Mouse (Mus musculus) MEL (cell line): ENCODE results near the gene Grb2. TPM values are rescaled to one million over a fixed set of nuclear protein-coding genes. Genes with fewer than 3 reads are reported as not detected.

Experiments used
- DNase-seq: peaks from one replicate; pipeline ENCODE4 v3.0.0; 2011; ENCODE audit warnings: low read depth, low spot score
- H3K27ac ChIP-seq: 2 replicates; pipeline ENCODE4 v1.5.1; 2012; ENCODE audit warnings: low read depth, mild to moderate bottlenecking, control low read depth, low read length, moderate library complexity; ENCODE audit not compliant: control insufficient read depth
- H3K27me3 ChIP-seq, 2 experiments: fragments of 150-350 bp in 1 of 2; sonication (generic) in 1 of 2; 2 replicates each; pipeline ENCODE4 v1.6.1; 2012; ENCODE audit warnings: low read length in 2 of 2, mild to moderate bottlenecking in 2 of 2, improper control_type of control experiment in 1 of 2, moderate library complexity in 1 of 2; ENCODE audit not compliant: insufficient read depth in 2 of 2, control insufficient read depth in 1 of 2
- H3K36me3 ChIP-seq, 2 experiments: 2 replicates each; pipeline ENCODE4 v1.6.1; 2012 to 2014; ENCODE audit warnings: low read length in 2 of 2, improper control_type of control experiment in 1 of 2, inconsistent platforms in 1 of 2, mild to moderate bottlenecking in 1 of 2; ENCODE audit not compliant: insufficient read depth in 2 of 2, control insufficient read depth in 1 of 2
- H3K4me1 ChIP-seq, 2 experiments: fragments of 150-350 bp in 1 of 2; sonication (generic) in 1 of 2; 2 replicates each; pipeline ENCODE4 v1.6.1; 2012; ENCODE audit warnings: low read length in 2 of 2, improper control_type of control experiment in 1 of 2, mild to moderate bottlenecking in 1 of 2; ENCODE audit not compliant: insufficient read depth in 2 of 2, control insufficient read depth in 1 of 2
- H3K4me3 ChIP-seq, 2 experiments: fragments of 150-350 bp in 1 of 2; sonication (generic) in 1 of 2; 2 replicates each; pipeline ENCODE4 v1.5.1; 2012; ENCODE audit warnings: low read depth in 2 of 2, low read length in 2 of 2, mild to moderate bottlenecking in 2 of 2, moderate library complexity in 2 of 2, control low read depth in 1 of 2, improper control_type of control experiment in 1 of 2; ENCODE audit not compliant: control insufficient read depth in 1 of 2, insufficient read depth in 1 of 2
- H3K79me2 ChIP-seq: 2 replicates; pipeline ENCODE4 v1.6.1; 2012; ENCODE audit warnings: mild to moderate bottlenecking, low read length, moderate library complexity; ENCODE audit not compliant: control insufficient read depth, poor library complexity, insufficient read depth
- H3K9ac ChIP-seq: 2 replicates; pipeline ENCODE4 v1.6.1; 2012; ENCODE audit warnings: low read depth, mild to moderate bottlenecking, control low read depth, low read length, moderate library complexity; ENCODE audit not compliant: control insufficient read depth, poor library complexity, severe bottlenecking
- H3K9me3 ChIP-seq: fragments of 150-350 bp; sonication (generic); replicated peaks from 2 replicates; pipeline ENCODE4 v1.6.1; 2012; ENCODE audit warnings: mild to moderate bottlenecking, low read length, improper control_type of control experiment, moderate library complexity; ENCODE audit not compliant: insufficient read depth
- BHLHE40 ChIP-seq: IDR thresholded peaks from 2 replicates; pipeline ENCODE4 v1.6.1; 2012; ENCODE audit warnings: low read depth, mild to moderate bottlenecking, inconsistent platforms, low read length, improper control_type of control experiment, borderline replicate concordance
- CHD1 ChIP-seq: IDR thresholded peaks from 2 replicates; pipeline ENCODE4 v1.6.1; 2012; ENCODE audit warnings: low read depth, mild to moderate bottlenecking, inconsistent platforms, low read length, improper control_type of control experiment
- CHD2 ChIP-seq: IDR thresholded peaks from 2 replicates; pipeline ENCODE4 v1.6.1; 2011; ENCODE audit warnings: low read length, improper control_type of control experiment
- CTCF ChIP-seq, 3 experiments: IDR thresholded peaks in 2 of 3; conservative IDR thresholded peaks in 1 of 3; 2 replicates each; pipeline ENCODE4 v1.5.1; 2011 to 2012; ENCODE audit warnings: low read length in 3 of 3, low read depth in 2 of 3, mild to moderate bottlenecking in 2 of 3, improper control_type of control experiment in 1 of 3, inconsistent platforms in 1 of 3, mixed read lengths in 1 of 3, moderate library complexity in 1 of 3; ENCODE audit not compliant: control insufficient read depth in 1 of 3, insufficient read depth in 1 of 3, poor library complexity in 1 of 3, severe bottlenecking in 1 of 3
- E2F4 ChIP-seq: IDR thresholded peaks from 2 replicates; pipeline ENCODE4 v1.6.1; 2011; ENCODE audit warnings: low read depth, low read length, improper control_type of control experiment, borderline replicate concordance
- ELF1 ChIP-seq: IDR thresholded peaks from 2 replicates; pipeline ENCODE4 v1.6.1; 2014; ENCODE audit warnings: low read depth, mild to moderate bottlenecking, inconsistent platforms, low read length, improper control_type of control experiment, moderate library complexity
- KAT2A ChIP-seq: conservative IDR thresholded peaks from 2 replicates; pipeline ENCODE4 v1.6.1; 2012; ENCODE audit warnings: low read depth, low read length, improper control_type of control experiment, inconsistent platforms
- MAFK ChIP-seq: IDR thresholded peaks from 2 replicates; pipeline ENCODE4 v1.6.1; 2011; ENCODE audit warnings: low read depth, mild to moderate bottlenecking, low read length, improper control_type of control experiment, borderline replicate concordance
- MAX ChIP-seq: IDR thresholded peaks from 2 replicates; pipeline ENCODE4 v1.6.1; 2011; ENCODE audit warnings: low read length, improper control_type of control experiment
- MEF2A ChIP-seq: IDR thresholded peaks from 2 replicates; pipeline ENCODE4 v1.6.1; 2014; ENCODE audit warnings: low read depth, mild to moderate bottlenecking, inconsistent platforms, low read length, improper control_type of control experiment; ENCODE audit not compliant: poor library complexity, insufficient replicate concordance, severe bottlenecking; ENCODE audit errors: extremely low read depth
- MXI1 ChIP-seq: IDR thresholded peaks from 2 replicates; pipeline ENCODE4 v1.6.1; 2011; ENCODE audit warnings: mild to moderate bottlenecking, low read depth, low read length, improper control_type of control experiment
- MYB ChIP-seq: IDR thresholded peaks from 2 replicates; pipeline ENCODE4 v1.6.1; 2011; ENCODE audit warnings: mild to moderate bottlenecking, low read depth, low read length, improper control_type of control experiment
- NRF1 ChIP-seq: IDR thresholded peaks from 2 replicates; pipeline ENCODE4 v1.6.1; 2014; ENCODE audit warnings: low read depth, mild to moderate bottlenecking, inconsistent platforms, low read length, improper control_type of control experiment, moderate library complexity; ENCODE audit not compliant: poor library complexity, insufficient read depth, severe bottlenecking
- POLR2AphosphoS2 ChIP-seq: IDR thresholded peaks from 2 replicates; pipeline ENCODE4 v1.6.1; 2011; ENCODE audit warnings: low read length, improper control_type of control experiment
- POLR2AphosphoS5 ChIP-seq: IDR thresholded peaks from 2 replicates; pipeline ENCODE4 v1.6.1; 2012; ENCODE audit warnings: low read depth, borderline replicate concordance, mild to moderate bottlenecking, inconsistent platforms, low read length, moderate library complexity, mixed read lengths
- RAD21 ChIP-seq: IDR thresholded peaks from 2 replicates; pipeline ENCODE4 v1.6.1; 2011; ENCODE audit warnings: mild to moderate bottlenecking, low read depth, low read length, improper control_type of control experiment
- RCOR1 ChIP-seq: IDR thresholded peaks from 2 replicates; pipeline ENCODE4 v1.6.1; 2012; ENCODE audit warnings: low read depth, mild to moderate bottlenecking, inconsistent platforms, low read length, improper control_type of control experiment
- SIN3A ChIP-seq: IDR thresholded peaks from 2 replicates; pipeline ENCODE4 v1.6.1; 2012; ENCODE audit warnings: low read length, improper control_type of control experiment, inconsistent platforms
- SMC3 ChIP-seq: IDR thresholded peaks from 2 replicates; pipeline ENCODE4 v1.6.1; 2011; ENCODE audit warnings: low read depth, low read length, improper control_type of control experiment
- TBP ChIP-seq: IDR thresholded peaks from 2 replicates; pipeline ENCODE4 v1.8.0; 2011; ENCODE audit warnings: low read depth, low read length, improper control_type of control experiment
- TCF12 ChIP-seq: IDR thresholded peaks from 2 replicates; pipeline ENCODE4 v1.6.1; 2014; ENCODE audit warnings: low read depth, mild to moderate bottlenecking, inconsistent platforms, low read length, improper control_type of control experiment, moderate library complexity
- UBTF ChIP-seq: IDR thresholded peaks from 2 replicates; pipeline ENCODE4 v1.6.1; 2012; ENCODE audit warnings: low read depth, mild to moderate bottlenecking, inconsistent platforms, low read length, improper control_type of control experiment, moderate library complexity, borderline replicate concordance; ENCODE audit not compliant: insufficient read depth
- USF1 ChIP-seq: IDR thresholded peaks from 2 replicates; pipeline ENCODE4 v1.6.1; 2014; ENCODE audit warnings: low read depth, mild to moderate bottlenecking, inconsistent platforms, low read length, improper control_type of control experiment, moderate library complexity
- USF2 ChIP-seq, 2 experiments: IDR thresholded peaks; 2 replicates each; pipeline ENCODE4 v1.6.1; 2011 to 2012; ENCODE audit warnings: improper control_type of control experiment in 2 of 2, low read length in 2 of 2, borderline replicate concordance in 1 of 2, inconsistent platforms in 1 of 2, low read depth in 1 of 2, mild to moderate bottlenecking in 1 of 2; ENCODE audit not compliant: insufficient read depth in 1 of 2
- ZC3H11A ChIP-seq: IDR thresholded peaks from 2 replicates; pipeline ENCODE4 v1.6.1; 2012; ENCODE audit warnings: low read depth, mild to moderate bottlenecking, inconsistent platforms, low read length, improper control_type of control experiment
- polyA plus RNA-seq, 2 experiments: library from polyadenylated mRNA; stranded (reverse) in 1 of 2; unstranded in 1 of 2; fragments of >175 nt in 1 of 2; fragments of >200 nt in 1 of 2; gene quantifications; 2 replicates each; pipeline versions ENCODE4 v1.2.1 to v1.2.4; 2012; ENCODE audit warnings: low replicate concordance in 2 of 2, low read depth in 1 of 2; ENCODE audit not compliant: insufficient read length in 2 of 2, insufficient read depth in 1 of 2, missing spikeins in 1 of 2
- total RNA-seq: library from RNA; depleted of rRNA; stranded (reverse); fragments of 300-350 nt; gene quantifications from 2 replicates; pipeline ENCODE4 v1.2.3, GENCODE M21; 2012

Grb2 gene
- total and polyA plus RNA-seq, 3 experiments, result 75.3 to 261 TPM; not detected in 1

- peaks cover 4 to 22% of the 10 kb centered on the region in 2 experiments for H3K4me1 ChIP-seq
- no peak overlapping the region for H3K27ac ChIP-seq
- H3K9ac ChIP-seq, result no peak overlapping the region
- no peak overlapping the region for H3K4me3 ChIP-seq
- no peaks in the 10 kb centered on the region for H3K27me3 ChIP-seq
- H3K36me3 ChIP-seq, result peaks cover 0 to 4% of the 10 kb centered on the region in 2 experiments; a peak in 2 of 4 replicates
- no peak for TF ChIP-seq MAFK
- no peak for TF ChIP-seq RCOR1
- TF ChIP-seq ELF1, result no peak
- no peak for TF ChIP-seq RAD21
- TF ChIP-seq POLR2AphosphoS2, result no peak
- no peak for TF ChIP-seq TCF12
- no peak for TF ChIP-seq E2F4
- no peak for TF ChIP-seq SMC3
- no peak for TF ChIP-seq UBTF
- TF ChIP-seq USF1, result no peak
- no peak for TF ChIP-seq POLR2AphosphoS5
- no peak for TF ChIP-seq SIN3A
- no peak for TF ChIP-seq BHLHE40
- no peak for TF ChIP-seq NRF1
- TF ChIP-seq KAT2A, result no peak
- no peak for TF ChIP-seq MYB
- no peak for TF ChIP-seq TBP
- TF ChIP-seq USF2 (IDR thresholded peaks at IDR 0.05; ENCODE audit: borderline replicate concordance in 1 of 2, insufficient read depth in 1 of 2, low read depth in 1 of 2, low read length in 2 of 2), result no peak
- no peak for TF ChIP-seq CHD1
- no peaks in the 10 kb centered on the region for H3K9me3 ChIP-seq
- peaks cover 5% of the 10 kb centered on the region for H3K79me2 ChIP-seq
- no peak for DNase-seq
These were observed 76.2 kb downstream of the Grb2 start for GRCm38 (mm10) chr11:115632247-115632646.

GRCm38 (mm10) chr11:115631505-115631890 is 76.9 kb downstream of the Grb2 start:
- H3K9ac ChIP-seq, result peak overlapping the region; percentile 63
- H3K4me1 ChIP-seq, result peaks cover 6 to 29% of the 10 kb centered on the region in 2 experiments
- H3K4me3 ChIP-seq, result peak overlapping the region; percentile 47 to 49
- TF ChIP-seq TBP (peak; percentile 2; the same call in 1 of the 2 replicates), CHD2 (0 out of 2 replicates have a peak, but pooled peaks have one; percentile 5), SMC3 (peak; percentile 80), RAD21 (peak; percentile 73), ELF1 (no peak), MAX (0 out of 2 replicates have a peak, but pooled peaks have one; percentile 1), RCOR1 (no peak), CTCF (IDR thresholded peaks at IDR 0.05 in 2 of 3, conservative IDR thresholded peaks at IDR 0.05 in 1 of 3; ENCODE audit: control insufficient read depth in 1 of 3, insufficient read depth in 1 of 3, low read depth in 2 of 3, low read length in 3 of 3, poor library complexity in 1 of 3, severe bottlenecking in 1 of 3) (peak; percentile 68 to 83 (median 72)), MXI1 (0 out of 2 replicates have a peak, but pooled peaks have one; percentile 15), ZC3H11A (peak; percentile 78), TCF12 (no peak), SIN3A (peak; percentile 59; the same call in 1 of the 2 replicates), MEF2A (no peak), BHLHE40 (no peak)
- H3K27ac ChIP-seq, result peak overlapping the region; percentile 91
- peak; percentile 89 for DNase-seq
- H3K79me2 ChIP-seq, result peaks cover 12% of the 10 kb centered on the region
- H3K36me3 ChIP-seq, result peaks cover 0 to 9% of the 10 kb centered on the region in 2 experiments; a peak in 2 of 4 replicates
- no peaks in the 10 kb centered on the region for H3K27me3 ChIP-seq
- no peaks in the 10 kb centered on the region for H3K9me3 ChIP-seq
